Mouse (Mus musculus) large intestine, adult 2 months (tissue): Measurements from ENCODE around the gene Uty. TPM values are rescaled to one million over a fixed set of nuclear protein-coding genes. Genes with fewer than 3 reads are reported as not detected.

Experiments used
- DNase-seq: peaks from one replicate; pipeline ENCODE4 v3.0.0-alpha.2; 2012; ENCODE audit warnings: low read depth, low spot score
- WGBS: fragments of 180-500 bp; shearing (Covaris S2); methylation state at CpG from one replicate; pipeline ENCODE4 v1.1.7; 2018; 5-methylcytosine and 5-hydroxymethylcytosine counted together
- polyA plus RNA-seq: library from polyadenylated mRNA; depleted of rRNA; stranded (reverse); fragments of >200 nt; gene quantifications from 2 replicates; pipeline ENCODE4 v1.2.3, GENCODE M21; 2012; rRNA removed

Gene Uty
- 3.2 TPM in 1 of 2 replicates, not detected in the other for polyA plus RNA-seq

- 0% methylated on average over 21 of the region's 21 CpGs for WGBS
- DNase-seq: peak; percentile 63
Observed at GRCm38 (mm10) chrY:1245426-1245863, at the start of gene Uty. TSS of gene Uty (minus strand) at chrY:1245759.

DNA sequence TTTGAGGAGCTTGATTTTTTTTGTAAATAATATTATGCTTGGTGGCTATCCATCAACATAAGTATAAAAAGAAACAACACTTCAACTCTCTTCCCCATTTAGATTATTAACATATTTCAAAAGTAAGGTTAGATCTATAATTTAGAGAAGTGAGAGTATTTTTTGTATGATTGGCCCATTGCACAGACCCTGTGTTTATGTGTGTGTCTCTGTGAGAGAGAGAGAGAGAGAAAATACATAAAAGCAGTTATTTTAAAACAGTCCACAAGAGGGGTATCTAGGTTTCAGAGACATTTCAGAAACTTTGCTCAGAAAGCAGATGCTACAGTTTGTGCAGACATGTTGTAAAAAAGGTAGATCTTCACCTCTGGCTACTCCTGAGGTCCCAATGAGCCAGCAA is 48.1 kb upstream of the Uty start:
- no peak for DNase-seq

DNA sequence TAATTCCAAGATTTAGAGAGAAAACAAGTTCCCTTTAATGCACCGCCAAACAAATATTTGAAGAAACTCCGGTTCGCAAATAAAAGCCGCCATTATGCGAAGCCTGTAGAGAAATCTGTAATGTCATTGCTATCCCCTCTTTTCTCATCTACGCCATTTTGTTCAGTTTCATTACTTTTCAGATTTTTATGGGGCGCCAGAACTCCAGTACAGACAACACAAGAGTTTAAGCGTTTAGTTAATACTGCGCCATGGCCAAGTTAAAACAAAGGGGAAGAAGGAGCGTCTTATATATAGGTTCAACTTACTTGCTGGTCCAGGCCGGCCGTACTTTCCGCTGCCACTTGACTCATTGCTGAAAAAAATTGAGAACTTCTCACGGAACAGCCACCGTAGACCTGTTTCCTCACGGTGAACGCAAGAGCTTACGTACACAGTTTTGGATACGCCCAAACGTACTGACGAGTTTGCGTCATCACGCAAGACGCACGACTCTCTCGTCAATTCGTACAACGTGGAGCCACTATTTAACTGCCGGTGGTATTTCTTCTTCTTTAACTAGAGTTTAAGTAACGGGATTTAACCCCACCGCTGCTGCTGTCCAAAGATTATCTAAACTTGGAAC is 40.7 kb upstream of the Uty start, which contains the start of gene Ddx3y:
Gene Ddx3y, minus strand, starts transcription at position 459 of the 625 bp plus-strand sequence.
- peak; percentile 56 for DNase-seq
- under 1% methylated on average over 30 of the region's 31 CpGs for WGBS

GRCm38 (mm10) chrY:1285735-1286134 is 40.2 kb upstream of the Uty start:
- DNase-seq: peak; percentile 19
- 6% methylated on average over 12 of the region's 12 CpGs for WGBS

GRCm38 (mm10) chrY:1246117-1246516 is 558 bp upstream of the Uty start:
- no peak for DNase-seq
- 49% methylated on average over 6 of the region's 6 CpGs for WGBS

DNA sequence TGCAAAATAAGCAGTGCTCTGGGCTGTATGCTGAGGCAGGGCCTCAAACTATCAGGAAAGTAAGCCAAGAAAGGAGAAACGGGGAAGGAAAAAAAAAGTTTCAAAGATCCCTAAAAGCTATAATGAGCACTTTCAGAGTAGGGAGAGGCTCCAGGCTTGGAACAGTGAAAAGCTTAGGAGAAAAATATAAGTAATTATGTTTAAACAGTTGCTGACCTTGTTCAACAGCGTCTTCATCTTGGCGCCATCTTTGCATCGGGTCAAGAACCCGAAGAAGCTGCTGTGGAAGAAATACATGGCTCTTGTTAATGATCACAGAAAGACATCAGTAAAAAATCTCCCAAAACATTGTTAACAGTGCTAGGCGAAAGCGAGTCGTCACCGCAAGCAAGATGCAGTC is 619 bp downstream of the Uty start:
- 0% methylated on average over 9 of the region's 9 CpGs for WGBS

GRCm38 (mm10) chrY:1244421-1244820 is 1.1 kb downstream of the Uty start:
- DNase-seq: no peak
- 42% methylated on average over 5 of the region's 5 CpGs for WGBS

More for the DNA sequence above, 619 bp downstream of the Uty start:
- no peak for DNase-seq

DNA sequence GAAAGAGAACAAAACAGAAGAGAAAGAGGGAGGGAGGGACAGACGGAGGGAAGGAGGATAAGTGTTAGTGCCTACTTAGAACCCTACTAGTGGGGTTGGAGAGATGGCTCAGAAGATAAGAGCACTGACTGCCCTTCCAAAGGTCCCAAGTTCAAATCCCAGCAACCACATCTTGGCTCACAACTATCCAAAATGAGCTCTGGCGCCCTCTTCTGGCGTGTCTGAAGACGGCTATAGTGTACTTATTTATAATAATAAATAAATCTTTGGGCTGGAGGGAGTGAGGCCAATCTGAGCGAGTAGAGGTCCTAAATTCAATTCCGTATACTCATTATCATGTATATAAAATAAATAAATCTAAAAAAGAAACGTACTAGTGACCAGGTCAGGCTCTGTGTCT is 25.6 kb downstream of the Uty start:
- 88% methylated on average over 7 of the region's 7 CpGs for WGBS
- DNase-seq: no peak

DNA sequence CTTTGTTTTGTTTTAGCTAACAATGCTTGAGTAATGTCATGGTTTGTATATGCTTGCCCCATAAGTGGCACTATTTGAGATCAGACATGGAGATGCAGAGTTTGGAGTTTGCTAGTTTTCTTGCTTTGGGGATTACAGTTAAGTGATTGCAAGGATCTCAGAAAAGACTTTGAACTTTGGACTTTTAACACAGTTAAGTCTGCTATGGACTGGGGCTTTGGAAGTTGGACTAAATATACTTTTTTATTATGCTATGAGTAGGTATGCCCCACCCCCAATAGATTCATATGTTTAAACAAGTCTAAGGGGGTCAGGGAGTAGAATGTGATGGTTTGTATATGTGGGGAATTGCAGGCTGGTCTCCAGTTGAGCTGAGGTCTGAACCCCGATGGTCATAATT is 67.1 kb downstream of the Uty start:
- DNase-seq: peak; percentile 11
- WGBS: 55% methylated on average over 1 of the region's 1 CpGs

GRCm38 (mm10) chrY:1163054-1163453 is 82.5 kb downstream of the Uty start:
- DNase-seq: no peak

- no peak for DNase-seq
- 96% methylated on average over 4 of the region's 5 CpGs for WGBS
Observed at GRCm38 (mm10) chrY:1116153-1116552, 129.4 kb downstream of the Uty start.

GRCm38 (mm10) chrY:1114016-1114415 is 131.5 kb downstream of the Uty start:
- DNase-seq: no peak
- WGBS: 78% methylated on average over 1 of the region's 2 CpGs

Other genes starting within 250 kb of the Uty start
- gene Eif2s3y, start 235.2 kb downstream of the Uty start, polyA plus RNA-seq: 11.6 TPM in 1 of 2 replicates, not detected in the other
- 3.2 TPM in 1 of 2 replicates, not detected in the other for gene Ddx3y, start 40.9 kb upstream of the Uty start, polyA plus RNA-seq
- gene Usp9y, start 214.0 kb upstream of the Uty start, polyA plus RNA-seq: not detected in 2 replicates